Mouse (Mus musculus): ENCODE results near the gene Gm17490.

GRCm38 (mm10) chr2:11672144-11672543, 46.1 kb upstream of the Gm17490 start:
- no peak for TF ChIP-seq POLR2A (IDR thresholded peaks at IDR 0.05; ENCODE audit: borderline replicate concordance, extremely low read depth, low read depth, low read length)
- peak; percentile 21; the same call in 1 of the 2 replicates for TF ChIP-seq CTCF (IDR thresholded peaks at IDR 0.05; ENCODE audit: insufficient read depth, low read length)
